Mouse (Mus musculus): ENCODE measurements around the gene P2rx5. TPM values are rescaled to one million over a fixed set of nuclear protein-coding genes. Genes with fewer than 3 reads are reported as not detected.

Gene P2rx5
- polyA plus RNA-seq (2014; fragmentation: Nextera tagmentation; extraction: Ambion mirVana) = 0.07 TPM in 1 of 2 replicates, not detected in the other

DNA sequence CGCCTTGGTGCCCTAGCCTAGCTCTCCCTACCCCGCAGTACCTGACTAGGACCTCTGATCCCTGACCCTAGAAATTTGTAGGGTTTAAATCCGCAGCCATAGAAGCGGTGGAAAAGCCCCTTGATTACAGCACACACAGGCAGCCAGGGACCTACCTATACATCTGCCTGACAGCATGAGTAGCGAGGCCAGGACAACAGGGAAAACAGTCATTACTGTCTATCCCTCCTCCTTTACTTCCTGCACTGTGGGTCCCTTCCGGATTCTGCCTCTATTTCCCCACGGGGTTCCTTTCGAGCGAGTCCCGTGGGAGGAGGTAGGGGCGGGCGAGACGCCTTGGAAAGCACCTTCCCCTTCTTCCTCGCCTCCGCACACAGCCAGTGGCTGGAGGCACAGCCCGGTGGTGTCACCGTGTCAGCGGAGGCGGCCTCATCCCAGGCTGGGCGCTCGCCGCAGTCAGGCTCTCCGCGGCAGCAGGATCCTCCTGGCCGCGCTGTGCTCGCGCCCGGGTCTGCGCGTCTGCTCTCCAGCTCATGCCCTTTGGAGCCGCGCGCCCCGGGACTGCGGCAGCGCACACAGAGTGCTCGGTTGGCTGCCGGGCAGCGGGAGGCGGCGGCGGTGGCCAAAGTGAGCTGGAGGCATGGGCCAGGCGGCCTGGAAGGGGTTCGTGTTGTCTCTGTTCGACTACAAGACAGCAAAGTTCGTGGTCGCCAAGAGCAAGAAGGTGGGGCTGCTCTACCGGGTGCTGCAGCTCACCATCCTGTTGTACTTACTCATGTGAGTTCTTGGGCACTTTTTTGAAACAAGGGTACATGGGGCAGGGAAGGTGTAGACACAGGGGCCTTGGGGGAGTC, at the start of gene P2rx5:
TSS of gene P2rx5 (plus strand) at position 465 of the 854 bp plus-strand sequence.
- Histone ChIP-seq H3K9ac (ENCODE audit: low read length) (peak within 1 kb of the TSS; percentile 44; the same call in 1 of the 2 replicates), H3K4me2 (ENCODE audit: low read length) (peak within 1 kb of the TSS; percentile 83), H3K27ac (ENCODE audit: low read depth) (no peak within 1 kb of the TSS), H3K9me3 (ENCODE audit: control insufficient read depth, low read length) (no peaks in the 10 kb centered on the region), H3K36me3 (ENCODE audit: control insufficient read depth, insufficient read depth, low read length) (no peaks in the 10 kb centered on the region), H3K27me3 (replicated peaks; ENCODE audit: control insufficient read depth, insufficient read depth, low read length) (peaks cover 27% of the 10 kb centered on the region), H3K4me1 (replicated peaks; ENCODE audit: control insufficient read depth, insufficient read depth, low read length) (peaks cover 5% of the 10 kb centered on the region; the same call in 1 of the 2 replicates), H3K4me3 (ENCODE audit: low read depth, low read length) (peak within 1 kb of the TSS; percentile 38)
- DNase-seq (ENCODE audit: low spot score) (peak; percentile 67), ATAC-seq (replicated peaks; ENCODE audit: low FRiP score, low TSS enrichment, low read depth) (peak; percentile 63)
- WGBS = 2% methylated on average over 49 of the region's 49 CpGs

DNA sequence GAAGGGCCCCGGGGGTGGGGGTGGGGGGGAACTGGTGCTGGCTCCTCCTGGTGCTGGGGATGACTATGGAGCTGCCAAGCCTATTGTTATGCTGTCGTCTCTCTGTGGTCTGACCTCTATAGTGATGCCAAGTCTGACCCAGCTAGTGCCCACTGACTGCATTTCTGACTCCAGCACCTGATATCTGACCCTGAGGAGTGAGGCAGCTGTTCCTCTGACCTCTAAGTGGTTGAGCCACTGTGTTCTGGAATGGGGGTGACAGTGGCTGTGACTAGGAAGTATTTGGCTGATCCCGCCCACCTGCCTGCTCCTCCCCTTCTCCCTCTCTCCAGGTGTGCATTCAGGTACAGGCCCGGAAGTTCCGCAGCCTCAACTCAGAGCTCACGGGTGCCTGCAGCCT, 48.8 kb upstream of the P2rx5 start:
- no peak for ATAC-seq (replicated peaks; ENCODE audit: low FRiP score, low TSS enrichment, low read depth)
- no peak overlapping the region for H3K4me3 ChIP-seq (ENCODE audit: low read depth, low read length)
- no peaks in the 10 kb centered on the region for H3K4me1 ChIP-seq (replicated peaks; ENCODE audit: control insufficient read depth, insufficient read depth, low read length)
- H3K9ac ChIP-seq (ENCODE audit: low read length) = no peak overlapping the region
- H3K4me2 ChIP-seq (ENCODE audit: low read length) = no peak overlapping the region
- H3K27me3 ChIP-seq (replicated peaks; ENCODE audit: control insufficient read depth, insufficient read depth, low read length) = no peaks in the 10 kb centered on the region
- no peaks in the 10 kb centered on the region for H3K36me3 ChIP-seq (ENCODE audit: control insufficient read depth, insufficient read depth, low read length)
- WGBS = 65% methylated on average over 6 of the region's 6 CpGs
- H3K27ac ChIP-seq (ENCODE audit: low read depth) = no peak overlapping the region
- H3K9me3 ChIP-seq (ENCODE audit: control insufficient read depth, low read length) = no peaks in the 10 kb centered on the region
- no peak for DNase-seq (ENCODE audit: low spot score)

DNA sequence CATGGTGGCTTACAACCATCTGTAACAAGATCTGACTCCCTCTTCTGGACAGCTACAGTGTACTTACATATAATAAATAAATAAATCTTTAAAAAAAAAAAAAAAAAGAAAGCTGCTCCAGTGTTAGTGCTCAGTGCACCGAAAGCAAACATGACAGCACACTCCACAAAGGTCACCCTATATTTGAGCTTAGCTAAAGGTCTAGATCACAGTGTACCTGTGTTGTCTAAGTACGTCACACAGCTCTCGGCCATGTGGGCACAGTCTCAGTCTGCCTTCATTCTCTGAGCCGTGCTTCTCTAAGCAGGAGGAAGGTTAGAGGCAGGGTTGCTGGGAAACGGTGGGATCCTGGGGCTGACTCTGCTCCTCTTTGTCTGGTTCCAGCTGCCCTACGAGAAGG, 33.7 kb upstream of the P2rx5 start:
- Histone ChIP-seq H3K4me2 (ENCODE audit: low read length) (no peak overlapping the region), H3K36me3 (ENCODE audit: control insufficient read depth, insufficient read depth, low read length) (no peaks in the 10 kb centered on the region), H3K4me3 (ENCODE audit: low read depth, low read length) (no peak overlapping the region), H3K27ac (ENCODE audit: low read depth) (no peak overlapping the region), H3K4me1 (replicated peaks; ENCODE audit: control insufficient read depth, insufficient read depth, low read length) (no peaks in the 10 kb centered on the region), H3K9me3 (ENCODE audit: control insufficient read depth, low read length) (no peaks in the 10 kb centered on the region), H3K27me3 (replicated peaks; ENCODE audit: control insufficient read depth, insufficient read depth, low read length) (no peaks in the 10 kb centered on the region), H3K9ac (ENCODE audit: low read length) (no peak overlapping the region)
- no peak for ATAC-seq (replicated peaks; ENCODE audit: low FRiP score, low TSS enrichment, low read depth)
- WGBS = 92% methylated on average over 6 of the region's 6 CpGs
- no peak for DNase-seq (ENCODE audit: low spot score)

DNA sequence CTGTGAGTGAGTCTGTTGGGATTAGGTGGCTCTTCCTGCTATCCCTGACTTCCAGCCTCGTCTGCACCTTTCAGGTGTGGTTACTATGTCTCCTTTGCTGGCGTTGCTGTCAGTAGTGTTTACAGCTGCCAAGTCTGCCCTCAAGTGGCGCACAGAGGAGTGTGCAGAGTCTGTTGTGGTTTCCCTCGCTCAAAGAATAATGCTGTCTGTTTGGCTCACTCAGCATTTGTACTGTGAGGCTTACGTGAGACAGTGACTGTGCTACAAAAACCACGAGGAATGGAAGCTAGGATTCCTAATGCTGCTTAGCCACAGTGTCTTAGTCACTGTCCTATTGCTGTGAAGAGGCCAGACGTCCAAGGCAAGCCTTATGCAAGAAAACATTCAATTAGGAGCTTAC, 29.2 kb upstream of the P2rx5 start:
- H3K4me2 ChIP-seq (ENCODE audit: low read length) = no peak overlapping the region
- H3K9me3 ChIP-seq (ENCODE audit: control insufficient read depth, low read length) = no peaks in the 10 kb centered on the region
- H3K4me1 ChIP-seq (replicated peaks; ENCODE audit: control insufficient read depth, insufficient read depth, low read length) = peaks cover 15% of the 10 kb centered on the region
- no peak for ATAC-seq (replicated peaks; ENCODE audit: low FRiP score, low TSS enrichment, low read depth)
- no peak for DNase-seq (ENCODE audit: low spot score)
- no peak overlapping the region for H3K4me3 ChIP-seq (ENCODE audit: low read depth, low read length)
- H3K27me3 ChIP-seq (replicated peaks; ENCODE audit: control insufficient read depth, insufficient read depth, low read length) = no peaks in the 10 kb centered on the region
- H3K36me3 ChIP-seq (ENCODE audit: control insufficient read depth, insufficient read depth, low read length) = peaks cover 17% of the 10 kb centered on the region; the same call in 1 of the 2 replicates
- no peak overlapping the region for H3K27ac ChIP-seq (ENCODE audit: low read depth)
- no peak overlapping the region for H3K9ac ChIP-seq (ENCODE audit: low read length)
- 76% methylated on average over 7 of the region's 7 CpGs for WGBS

DNA sequence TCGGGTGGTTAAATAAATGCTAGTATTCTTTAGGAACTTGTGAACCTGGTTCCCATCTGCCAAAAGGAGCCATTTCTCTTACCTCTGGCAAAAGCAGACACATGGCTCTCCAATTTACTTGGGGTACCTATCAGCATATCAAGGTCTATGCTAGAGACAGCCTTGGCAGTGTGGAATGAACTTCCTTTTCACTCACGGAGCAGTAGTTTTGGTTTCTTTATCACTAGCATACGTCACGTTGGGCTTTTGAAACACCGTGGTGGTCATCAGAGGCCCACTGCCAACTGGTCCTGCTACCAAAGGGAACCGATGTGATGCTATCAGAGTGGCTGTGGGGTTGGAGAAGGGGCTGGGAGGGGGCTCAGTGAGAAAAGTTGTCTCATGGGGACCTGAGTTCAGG, 27.2 kb upstream of the P2rx5 start:
- WGBS = 95% methylated on average over 6 of the region's 6 CpGs
- no peak for ATAC-seq (replicated peaks; ENCODE audit: low FRiP score, low TSS enrichment, low read depth)

DNA sequence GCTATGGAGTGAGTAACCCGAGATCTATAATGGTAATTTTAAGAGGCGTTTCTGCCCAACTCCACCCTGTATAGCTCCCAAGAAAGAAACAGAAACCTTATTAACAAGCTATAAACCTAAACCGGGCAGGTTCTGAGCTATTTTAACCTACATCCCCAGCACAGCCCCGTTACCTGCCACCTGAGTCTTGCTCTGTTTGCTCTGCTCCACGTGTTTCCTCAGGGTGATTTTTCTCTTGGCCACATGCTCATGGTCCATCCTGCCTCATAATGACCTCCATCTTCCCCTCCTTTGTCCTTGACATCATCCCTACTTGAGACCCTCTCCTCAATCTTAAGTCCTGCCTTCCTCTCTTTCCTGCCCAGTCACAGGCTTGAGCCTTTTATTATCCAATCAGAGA, 26.0 kb upstream of the P2rx5 start:
- H3K9ac ChIP-seq (ENCODE audit: low read length) = 0 out of 2 replicates have a peak overlapping the region, but pooled peaks have one; percentile 7
- no peak for DNase-seq (ENCODE audit: low spot score)
- H3K9me3 ChIP-seq (ENCODE audit: control insufficient read depth, low read length) = no peaks in the 10 kb centered on the region
- peaks cover 27% of the 10 kb centered on the region for H3K4me1 ChIP-seq (replicated peaks; ENCODE audit: control insufficient read depth, insufficient read depth, low read length)
- H3K27me3 ChIP-seq (replicated peaks; ENCODE audit: control insufficient read depth, insufficient read depth, low read length) = no peaks in the 10 kb centered on the region
- no peak for ATAC-seq (replicated peaks; ENCODE audit: low FRiP score, low TSS enrichment, low read depth)
- H3K27ac ChIP-seq (ENCODE audit: low read depth) = no peak overlapping the region
- WGBS = 82% methylated on average over 5 of the region's 5 CpGs
- H3K4me2 ChIP-seq (ENCODE audit: low read length) = peak overlapping the region; percentile 18; the same call in 1 of the 2 replicates
- peaks cover 17% of the 10 kb centered on the region; the same call in 1 of the 2 replicates for H3K36me3 ChIP-seq (ENCODE audit: control insufficient read depth, insufficient read depth, low read length)
- no peak overlapping the region for H3K4me3 ChIP-seq (ENCODE audit: low read depth, low read length)

More for the DNA sequence above, 27.2 kb upstream of the P2rx5 start:
- Histone ChIP-seq H3K4me3 (ENCODE audit: low read depth, low read length) (no peak overlapping the region), H3K36me3 (ENCODE audit: control insufficient read depth, insufficient read depth, low read length) (peaks cover 17% of the 10 kb centered on the region; the same call in 1 of the 2 replicates), H3K27me3 (replicated peaks; ENCODE audit: control insufficient read depth, insufficient read depth, low read length) (no peaks in the 10 kb centered on the region), H3K27ac (ENCODE audit: low read depth) (no peak overlapping the region), H3K4me2 (ENCODE audit: low read length) (no peak overlapping the region), H3K9me3 (ENCODE audit: control insufficient read depth, low read length) (no peaks in the 10 kb centered on the region), H3K9ac (ENCODE audit: low read length) (no peak overlapping the region), H3K4me1 (replicated peaks; ENCODE audit: control insufficient read depth, insufficient read depth, low read length) (peaks cover 27% of the 10 kb centered on the region)
- no peak for DNase-seq (ENCODE audit: low spot score)

DNA sequence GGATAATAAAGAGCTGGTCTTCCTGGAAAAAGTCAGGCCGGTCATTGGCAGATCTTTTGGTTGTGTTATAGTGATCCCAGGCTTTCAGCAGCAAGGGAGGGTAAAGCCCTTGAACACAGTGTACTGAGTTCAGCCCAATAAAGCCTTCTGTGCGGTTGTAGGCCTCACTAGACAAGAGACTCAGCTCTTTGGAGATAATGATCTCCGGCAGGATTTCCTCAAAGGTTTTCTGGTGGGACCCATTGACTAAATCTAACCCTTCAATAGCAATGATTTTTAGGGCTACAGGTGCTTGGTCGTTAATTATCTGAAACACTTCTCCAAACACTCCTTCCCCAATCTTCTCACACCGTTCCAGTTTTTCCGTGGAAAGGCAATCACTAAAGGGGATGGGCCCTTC, 23.6 kb upstream of the P2rx5 start:
- Histone ChIP-seq H3K9ac (ENCODE audit: low read length) (peak overlapping the region; percentile 65), H3K9me3 (ENCODE audit: control insufficient read depth, low read length) (no peaks in the 10 kb centered on the region), H3K27ac (ENCODE audit: low read depth) (no peak overlapping the region), H3K27me3 (replicated peaks; ENCODE audit: control insufficient read depth, insufficient read depth, low read length) (no peaks in the 10 kb centered on the region), H3K4me2 (ENCODE audit: low read length) (peak overlapping the region; percentile 67), H3K4me3 (ENCODE audit: low read depth, low read length) (peak overlapping the region; percentile 72), H3K36me3 (ENCODE audit: control insufficient read depth, insufficient read depth, low read length) (peaks cover 17% of the 10 kb centered on the region; the same call in 1 of the 2 replicates), H3K4me1 (replicated peaks; ENCODE audit: control insufficient read depth, insufficient read depth, low read length) (peaks cover 27% of the 10 kb centered on the region)
- 66% methylated on average over 6 of the region's 6 CpGs for WGBS
- no peak for DNase-seq (ENCODE audit: low spot score)
- ATAC-seq (replicated peaks; ENCODE audit: low FRiP score, low TSS enrichment, low read depth) = no peak

DNA sequence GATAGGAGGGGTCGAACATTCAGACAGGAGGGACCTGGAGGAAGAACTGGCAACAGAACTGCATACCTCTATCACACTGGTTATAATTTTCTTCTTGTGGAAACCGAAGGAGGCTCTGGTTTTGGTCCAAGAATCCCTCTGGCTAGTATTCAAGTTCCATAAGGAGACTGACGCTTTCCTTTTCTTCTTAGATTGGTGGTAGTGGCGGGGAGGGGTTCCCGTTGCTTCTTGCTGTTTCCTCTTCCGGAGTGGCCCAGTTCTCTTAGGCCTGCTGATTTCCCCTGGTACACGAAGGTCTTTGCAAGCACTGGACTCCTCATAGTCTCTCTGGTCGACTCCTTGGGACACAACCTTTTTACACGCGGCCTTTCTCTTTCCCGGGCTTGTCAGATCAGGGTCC, 23.1 kb upstream of the P2rx5 start:
- 21% methylated on average over 11 of the region's 11 CpGs for WGBS

More for the DNA sequence above, 23.1 kb upstream of the P2rx5 start:
- peak overlapping the region; percentile 65 for H3K9ac ChIP-seq (ENCODE audit: low read length)
- H3K4me3 ChIP-seq (ENCODE audit: low read depth, low read length) = peak overlapping the region; percentile 72
- ATAC-seq (replicated peaks; ENCODE audit: low FRiP score, low TSS enrichment, low read depth) (peak; percentile 11; the same call in 1 of the 2 replicates), DNase-seq (ENCODE audit: low spot score) (no peak)
- peaks cover 17% of the 10 kb centered on the region; the same call in 1 of the 2 replicates for H3K36me3 ChIP-seq (ENCODE audit: control insufficient read depth, insufficient read depth, low read length)
- no peaks in the 10 kb centered on the region for H3K9me3 ChIP-seq (ENCODE audit: control insufficient read depth, low read length)
- no peaks in the 10 kb centered on the region for H3K27me3 ChIP-seq (replicated peaks; ENCODE audit: control insufficient read depth, insufficient read depth, low read length)
- peaks cover 27% of the 10 kb centered on the region for H3K4me1 ChIP-seq (replicated peaks; ENCODE audit: control insufficient read depth, insufficient read depth, low read length)
- H3K4me2 ChIP-seq (ENCODE audit: low read length) = peak overlapping the region; percentile 67
- no peak overlapping the region for H3K27ac ChIP-seq (ENCODE audit: low read depth)
